Mouse (Mus musculus): ENCODE data around the gene Gfy.

DNA sequence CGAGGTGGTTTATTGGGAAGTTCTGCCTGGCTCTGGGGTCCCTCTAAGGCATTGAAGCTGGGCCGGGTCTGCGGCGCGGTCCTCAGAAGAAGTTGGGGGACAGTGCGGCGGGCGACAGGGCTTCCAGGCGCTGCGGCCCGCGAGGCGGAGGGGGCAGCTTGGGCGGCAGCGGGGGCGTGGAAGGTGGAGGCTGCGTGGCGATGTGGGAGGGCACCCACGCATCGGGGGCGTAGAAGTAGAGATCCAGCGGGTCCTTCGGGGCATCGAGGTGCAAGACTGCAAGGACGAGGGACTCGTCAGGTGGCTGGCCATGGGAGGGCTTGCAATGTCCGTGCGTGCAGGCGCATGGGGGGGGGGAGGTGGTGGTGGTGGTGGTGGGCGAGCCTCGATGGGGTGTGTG lies 3.0 kb downstream of the Gfy start:
- TF ChIP-seq POLR2A (IDR thresholded peaks at IDR 0.05; ENCODE audit: insufficient read depth, low read depth, low read length), result no peak
- TF ChIP-seq CTCF (IDR thresholded peaks at IDR 0.05; ENCODE audit: insufficient read depth, low read depth, low read length), result no peak
